Mouse (Mus musculus) erythroblast, embryonic 14.5 days (primary cell): ENCODE data around the gene Ifna11.
"Not testable (repeated sequence)": the region's sequence is repeated elsewhere in the genome, so short reads cannot be mapped to it uniquely, and the experiment has no call there.

ENCODE experiments used
- GATA1 ChIP-seq: IDR thresholded peaks from 2 replicates; pipeline ENCODE4 v1.6.1; 2012; ENCODE audit warnings: low read length, inconsistent platforms, mixed read lengths
- TAL1 ChIP-seq: IDR thresholded peaks from 3 replicates; pipeline ENCODE4 v1.6.1; 2012; ENCODE audit warnings: low read length, inconsistent platforms, mixed read lengths

DNA sequence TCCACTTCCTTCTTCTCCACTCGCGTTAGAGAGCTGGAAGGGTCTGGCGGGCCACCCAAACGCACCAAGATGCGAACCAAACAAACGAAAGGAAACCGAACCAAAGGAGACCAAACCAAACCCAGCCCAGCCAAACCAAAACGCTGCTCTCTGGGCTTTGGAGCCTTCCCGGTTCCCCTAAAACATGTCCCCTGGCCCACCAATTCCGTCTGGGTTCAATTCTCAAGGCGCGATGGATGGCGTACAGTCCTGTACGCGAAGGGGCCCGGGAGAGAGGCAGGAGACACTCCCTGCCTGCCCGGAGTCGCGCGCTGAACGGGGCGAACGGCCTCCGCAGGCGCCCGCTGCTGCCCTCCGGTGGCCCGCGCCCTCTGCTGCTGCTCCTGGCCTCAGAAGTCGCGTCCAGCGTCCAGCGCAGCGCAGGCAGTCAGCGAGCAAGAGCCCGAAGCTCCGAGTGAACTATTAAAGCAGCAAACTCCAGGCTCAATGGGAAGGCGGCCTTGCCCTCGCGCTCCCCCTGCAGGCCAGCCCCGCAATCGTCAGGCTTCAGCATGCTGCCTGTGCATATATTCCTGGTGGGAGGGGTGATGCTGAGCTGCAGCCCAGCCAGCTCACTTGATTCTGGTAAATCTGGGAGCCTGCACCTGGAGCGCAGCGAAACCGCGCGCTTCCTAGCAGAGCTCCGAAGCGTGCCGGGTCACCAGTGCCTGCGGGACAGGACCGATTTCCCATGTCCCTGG lies 25.7 kb upstream of the Ifna11 start, which contains the start of gene Gm13275:
- not testable (repeated sequence) for TF ChIP-seq GATA1, TAL1
